Mouse (Mus musculus) stomach, embryonic 16.5 days (tissue): ENCODE results near the gene Nupl1. TPM values are rescaled to one million over a fixed set of nuclear protein-coding genes. Genes with fewer than 3 reads are reported as not detected.

Experiments used
- ATAC-seq: fragments of 200-750 bp; cut with Nextera tagmentation; 2 replicates; pipeline ENCODE4 v1.8.0; 2017; ENCODE audit warnings: moderate number of reproducible peaks, moderate TSS enrichment; ENCODE audit not compliant: insufficient read depth, low FRiP score
- H3K27ac ChIP-seq: fragments of 300-500 bp; sonication (generic); 2 replicates; pipeline ENCODE4 v1.5.1; 2014; ENCODE audit warnings: low read length
- H3K27me3 ChIP-seq: fragments of 300-500 bp; sonication (generic); 2 replicates; pipeline ENCODE4 v1.6.1; 2014; ENCODE audit warnings: low read length, control low read depth, mixed read lengths; ENCODE audit not compliant: control insufficient read depth, insufficient read depth
- H3K36me3 ChIP-seq: fragments of 300-500 bp; sonication (generic); 2 replicates; pipeline ENCODE4 v1.6.1; 2014; ENCODE audit warnings: low read length; ENCODE audit not compliant: control insufficient read depth, insufficient read depth
- H3K4me1 ChIP-seq: fragments of 300-500 bp; sonication (generic); 2 replicates; pipeline ENCODE4 v1.6.1; 2014; ENCODE audit warnings: low read length, control low read depth, mixed read lengths; ENCODE audit not compliant: control insufficient read depth, insufficient read depth
- H3K4me2 ChIP-seq: fragments of 300-500 bp; sonication (generic); 2 replicates; pipeline ENCODE4 v1.6.1; 2014; ENCODE audit warnings: low read depth, low read length, mixed read lengths
- H3K4me3 ChIP-seq: fragments of 300-500 bp; sonication (generic); replicated peaks from 2 replicates; pipeline ENCODE4 v1.5.1; 2014; ENCODE audit warnings: mild to moderate bottlenecking, low read length
- H3K9ac ChIP-seq: fragments of 300-500 bp; sonication (generic); 2 replicates; pipeline ENCODE4 v1.6.1; 2014; ENCODE audit warnings: low read length
- H3K9me3 ChIP-seq: fragments of 300-500 bp; sonication (generic); replicated peaks from 2 replicates; pipeline ENCODE4 v1.6.1; 2016; ENCODE audit warnings: low read length, control low read depth; ENCODE audit not compliant: control insufficient read depth
- WGBS: fragments of 180-500 bp; shearing (Covaris S2); extraction: QIAGEN DNeasy Blood & Tissue Kit; methylation state at CpG from one replicate; pipeline ENCODE4 v1.1.7; 2014; 5-methylcytosine and 5-hydroxymethylcytosine counted together
- polyA plus RNA-seq: library from polyadenylated mRNA; unstranded; fragments of >200 nt; fragmentation: Nextera tagmentation; extraction: Ambion mirVana; gene quantifications from 2 replicates; pipeline ENCODE4 v1.2.1, GENCODE M21; 2015

Gene Nupl1
- polyA plus RNA-seq, 1 experiment from 2014 or later, result 0.08 TPM

DNA sequence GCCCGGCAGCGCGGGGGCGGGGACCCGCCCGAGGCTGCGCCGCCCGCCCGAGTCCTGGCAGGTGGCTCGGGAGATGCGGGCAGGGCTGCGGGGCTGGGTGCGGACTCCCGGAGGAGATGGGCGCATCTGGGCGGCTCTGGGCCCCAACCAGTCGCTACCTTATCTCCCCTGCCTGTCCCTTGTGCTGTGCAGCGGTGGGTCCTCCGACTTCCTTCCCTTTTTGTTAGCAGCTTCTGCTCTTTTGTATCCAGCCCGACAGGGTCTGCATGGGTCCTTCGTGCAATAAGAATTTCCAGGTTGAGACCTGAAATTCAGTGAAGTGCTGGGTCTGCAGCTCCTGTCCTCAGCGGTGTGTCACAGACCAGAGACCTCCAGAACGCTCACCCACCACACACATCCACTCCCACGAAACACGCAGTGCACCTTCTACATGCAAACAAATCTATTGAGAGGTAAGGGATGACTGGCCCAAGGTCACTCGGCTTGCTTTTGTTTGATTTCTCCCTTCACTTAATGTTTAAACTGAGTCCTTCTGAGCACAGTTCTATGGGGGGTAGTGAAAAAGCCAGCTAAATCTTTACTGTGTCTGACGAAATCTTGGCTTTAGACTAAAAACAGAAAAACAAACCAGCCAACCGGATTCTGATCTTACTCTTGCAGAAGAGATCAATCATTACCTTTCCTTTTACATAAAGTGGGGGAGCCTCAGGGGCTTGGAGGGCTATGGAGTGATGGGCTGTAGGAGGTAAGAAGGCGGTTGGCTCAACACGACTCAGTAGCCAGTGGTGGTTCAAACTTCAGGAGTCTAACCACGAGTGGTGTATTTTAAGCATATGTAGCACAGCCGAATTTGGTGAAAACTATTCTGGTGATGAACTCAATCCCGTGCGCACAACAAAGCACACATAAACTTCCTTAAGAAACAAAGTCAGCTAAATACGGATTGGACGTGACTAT is 73.3 kb downstream of the Nupl1 start:
- Histone ChIP-seq H3K36me3 (no peaks in the 10 kb centered on the region), H3K4me2 (peak overlapping the region; percentile 94), H3K27me3 (peaks cover 6% of the 10 kb centered on the region; the same call in 1 of the 2 replicates), H3K27ac (peak overlapping the region; percentile 77), H3K4me1 (0 out of 2 replicates have a peak, but pooled peaks cover 2% of the 10 kb centered on the region), H3K4me3 (peak overlapping the region; percentile 68), H3K9ac (peak overlapping the region; percentile 84), H3K9me3 (no peaks in the 10 kb centered on the region)
- ATAC-seq, result peak; percentile 8
- WGBS, result 16% methylated on average over 35 of the region's 37 CpGs

GRCm38 (mm10) chr14:60176891-60177613 is 74.2 kb downstream of the Nupl1 start:
- Histone ChIP-seq H3K9ac (peak overlapping the region; percentile 84), H3K27me3 (peaks cover 6% of the 10 kb centered on the region; the same call in 1 of the 2 replicates), H3K36me3 (no peaks in the 10 kb centered on the region), H3K4me3 (peak overlapping the region; percentile 68), H3K4me1 (0 out of 2 replicates have a peak, but pooled peaks cover 2% of the 10 kb centered on the region), H3K4me2 (peak overlapping the region; percentile 94), H3K9me3 (no peaks in the 10 kb centered on the region), H3K27ac (peak overlapping the region; percentile 77)
- WGBS, result under 1% methylated on average over 84 of the region's 84 CpGs
- ATAC-seq, result peak; percentile 77

DNA sequence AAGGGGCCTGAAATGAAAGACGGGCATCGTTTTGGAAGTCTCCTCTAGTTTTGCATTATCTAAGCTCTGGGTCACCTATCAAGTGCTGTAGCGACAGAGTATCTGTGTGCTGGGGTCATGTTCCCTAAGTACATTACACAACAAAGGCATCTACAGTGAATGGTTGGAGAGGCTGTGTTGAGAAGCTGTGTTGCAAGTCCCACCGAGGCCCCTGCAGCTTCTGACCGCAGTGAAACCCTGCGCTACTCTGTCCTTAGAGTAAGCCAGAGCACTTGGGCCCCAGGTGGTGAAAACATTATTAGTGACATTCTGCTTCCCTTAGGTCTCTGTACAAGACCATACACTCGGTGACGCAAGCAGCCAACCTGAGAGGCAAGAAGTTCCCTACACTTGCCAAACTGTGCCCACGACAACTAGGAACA is 74.8 kb downstream of the Nupl1 start:
- H3K36me3 ChIP-seq, result no peaks in the 10 kb centered on the region
- WGBS, result 40% methylated on average over 9 of the region's 9 CpGs
- peak overlapping the region; percentile 84; the same call in 1 of the 2 replicates for H3K9ac ChIP-seq
- H3K27ac ChIP-seq, result peak overlapping the region; percentile 26; the same call in 1 of the 2 replicates
- H3K4me1 ChIP-seq, result 0 out of 2 replicates have a peak, but pooled peaks cover 5% of the 10 kb centered on the region
- peak overlapping the region; percentile 94 for H3K4me2 ChIP-seq
- ATAC-seq, result no peak; the same call in 1 of the 2 replicates
- H3K27me3 ChIP-seq, result peaks cover 6% of the 10 kb centered on the region; the same call in 1 of the 2 replicates
- H3K4me3 ChIP-seq, result peak overlapping the region; percentile 68
- no peaks in the 10 kb centered on the region for H3K9me3 ChIP-seq

- 60% methylated on average over 12 of the region's 12 CpGs for WGBS
- ATAC-seq, result no peak
- H3K4me2 ChIP-seq, result no peak overlapping the region
These were observed 78.8 kb downstream of the Nupl1 start for GRCm38 (mm10) chr14:60172286-60173055.

GRCm38 (mm10) chr14:60170845-60171610 is 80.2 kb downstream of the Nupl1 start:
- Histone ChIP-seq H3K9me3 (no peaks in the 10 kb centered on the region), H3K9ac (no peak overlapping the region), H3K36me3 (no peaks in the 10 kb centered on the region), H3K4me1 (0 out of 2 replicates have a peak, but pooled peaks cover 3% of the 10 kb centered on the region), H3K4me2 (0 out of 2 replicates have a peak overlapping the region, but pooled peaks have one; percentile 2), H3K27ac (peak overlapping the region; percentile 63; the same call in 1 of the 2 replicates), H3K4me3 (no peak overlapping the region), H3K27me3 (peaks cover 3% of the 10 kb centered on the region; the same call in 1 of the 2 replicates)
- ATAC-seq, result peak; percentile 61; the same call in 1 of the 2 replicates
- 66% methylated on average over 16 of the region's 16 CpGs for WGBS

More at GRCm38 (mm10) chr14:60172286-60173055, 78.8 kb downstream of the Nupl1 start:
- H3K9ac ChIP-seq, result no peak overlapping the region
- no peak overlapping the region; the same call in 1 of the 2 replicates for H3K27ac ChIP-seq
- H3K4me3 ChIP-seq, result no peak overlapping the region
- H3K27me3 ChIP-seq, result peaks cover 4% of the 10 kb centered on the region; the same call in 1 of the 2 replicates
- H3K36me3 ChIP-seq, result no peaks in the 10 kb centered on the region
- 0 out of 2 replicates have a peak, but pooled peaks cover 5% of the 10 kb centered on the region for H3K4me1 ChIP-seq
- no peaks in the 10 kb centered on the region for H3K9me3 ChIP-seq

DNA sequence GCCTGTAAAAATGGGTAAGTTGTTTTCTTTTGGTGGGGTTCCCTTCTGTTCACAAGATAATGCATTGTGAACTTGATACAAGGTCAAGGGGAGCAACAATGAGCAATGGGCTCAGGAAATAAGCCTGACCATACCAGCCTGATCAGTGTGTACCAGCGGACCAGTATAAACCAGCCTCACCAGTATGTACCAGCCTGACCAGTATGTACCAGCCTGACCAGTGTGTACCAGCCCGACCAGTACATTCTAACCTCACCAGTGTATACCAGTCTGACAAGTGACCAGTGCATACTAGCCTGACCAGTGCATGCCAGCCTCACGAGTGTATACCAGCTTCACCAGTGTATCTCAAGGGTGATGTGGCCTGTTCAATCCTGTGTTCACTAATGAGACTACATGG is 87.9 kb downstream of the Nupl1 start:
- H3K4me3 ChIP-seq, result no peak overlapping the region
- WGBS, result 84% methylated on average over 3 of the region's 3 CpGs
- H3K36me3 ChIP-seq, result no peaks in the 10 kb centered on the region
- no peak overlapping the region for H3K4me2 ChIP-seq
- no peak overlapping the region for H3K27ac ChIP-seq
- H3K4me1 ChIP-seq, result no peaks in the 10 kb centered on the region
- ATAC-seq, result no peak
- no peaks in the 10 kb centered on the region for H3K27me3 ChIP-seq
- no peaks in the 10 kb centered on the region for H3K9me3 ChIP-seq
- H3K9ac ChIP-seq, result no peak overlapping the region

- H3K9ac ChIP-seq, result no peak overlapping the region
- no peaks in the 10 kb centered on the region for H3K27me3 ChIP-seq
- no peak overlapping the region for H3K4me3 ChIP-seq
- H3K4me1 ChIP-seq, result no peaks in the 10 kb centered on the region
- H3K4me2 ChIP-seq, result no peak overlapping the region
- no peaks in the 10 kb centered on the region for H3K9me3 ChIP-seq
- no peaks in the 10 kb centered on the region for H3K36me3 ChIP-seq
- 74% methylated on average over 11 of the region's 11 CpGs for WGBS
- no peak for ATAC-seq
- H3K27ac ChIP-seq, result no peak overlapping the region
These were observed 98.9 kb downstream of the Nupl1 start for GRCm38 (mm10) chr14:60152373-60152772.

- no peaks in the 10 kb centered on the region for H3K9me3 ChIP-seq
- H3K4me1 ChIP-seq, result no peaks in the 10 kb centered on the region
- no peak overlapping the region for H3K4me2 ChIP-seq
- no peak overlapping the region for H3K9ac ChIP-seq
- ATAC-seq, result no peak
- H3K36me3 ChIP-seq, result no peaks in the 10 kb centered on the region
- H3K4me3 ChIP-seq, result no peak overlapping the region
- no peak overlapping the region for H3K27ac ChIP-seq
- H3K27me3 ChIP-seq, result no peaks in the 10 kb centered on the region
- 29% methylated on average over 3 of the region's 3 CpGs for whole genome bisulfite sequencing
These were observed 102.3 kb downstream of the Nupl1 start for GRCm38 (mm10) chr14:60148893-60149292.
